Mouse (Mus musculus) spleen, postnatal 4 days (tissue): ENCODE results near the gene 2010111I01Rik.
A peak's percentile ranks its signal among the peaks of the same experiment; 100 is the strongest.

ENCODE experiments used
- DNase-seq, 2 experiments: peaks; one replicate each; pipeline ENCODE4 v3.0.0; 2022; ENCODE audit warnings: low spot score in 2 of 2

Gene 2010111I01Rik

GRCm38 (mm10) chr13:63023243-63024217, 58.8 kb downstream of the 2010111I01Rik start:
- no peak for DNase-seq

GRCm38 (mm10) chr13:63030023-63030422, 65.3 kb downstream of the 2010111I01Rik start:
- no peak for DNase-seq

GRCm38 (mm10) chr13:63031244-63031643, 66.6 kb downstream of the 2010111I01Rik start:
- DNase-seq: no peak

GRCm38 (mm10) chr13:63032304-63032830, 67.7 kb downstream of the 2010111I01Rik start:
- DNase-seq: no peak

- no peak for DNase-seq
Measured at GRCm38 (mm10) chr13:63032958-63033357, 68.3 kb downstream of the 2010111I01Rik start.

GRCm38 (mm10) chr13:63033364-63033763, 68.7 kb downstream of the 2010111I01Rik start:
- no peak for DNase-seq

- DNase-seq: no peak
Measured at GRCm38 (mm10) chr13:63034666-63035065, 70.0 kb downstream of the 2010111I01Rik start.

- DNase-seq: no peak
Measured at GRCm38 (mm10) chr13:63037906-63038305, 73.2 kb downstream of the 2010111I01Rik start.

GRCm38 (mm10) chr13:63038415-63038814, 73.7 kb downstream of the 2010111I01Rik start:
- DNase-seq: no peak

- no peak for DNase-seq
Measured at GRCm38 (mm10) chr13:63038871-63039270, 74.2 kb downstream of the 2010111I01Rik start.

GRCm38 (mm10) chr13:63039326-63039725, 74.6 kb downstream of the 2010111I01Rik start:
- DNase-seq: no peak

GRCm38 (mm10) chr13:63039848-63040247, 75.2 kb downstream of the 2010111I01Rik start:
- no peak for DNase-seq

GRCm38 (mm10) chr13:63045504-63046205, 81.0 kb downstream of the 2010111I01Rik start:
- no peak for DNase-seq

- peak; percentile 32 to 67 for DNase-seq
Measured at GRCm38 (mm10) chr13:63046206-63047020, 81.7 kb downstream of the 2010111I01Rik start.

GRCm38 (mm10) chr13:63063706-63064105, 99.0 kb downstream of the 2010111I01Rik start:
- DNase-seq: no peak

- no peak for DNase-seq
Measured at GRCm38 (mm10) chr13:63066607-63067006, 101.9 kb downstream of the 2010111I01Rik start.

- no peak for DNase-seq
Measured at GRCm38 (mm10) chr13:63068371-63069136, 103.9 kb downstream of the 2010111I01Rik start.

- no peak for DNase-seq
Measured at GRCm38 (mm10) chr13:63071874-63072273, 107.2 kb downstream of the 2010111I01Rik start.

GRCm38 (mm10) chr13:63072376-63072775, 107.7 kb downstream of the 2010111I01Rik start:
- no peak for DNase-seq

GRCm38 (mm10) chr13:63073911-63074675, 109.4 kb downstream of the 2010111I01Rik start:
- no peak for DNase-seq
